Mouse (Mus musculus): Measurements from ENCODE around the gene Shroom3. TPM values are rescaled to one million over a fixed set of nuclear protein-coding genes. Genes with fewer than 3 reads are reported as not detected.

The Shroom3 gene
- polyA plus RNA-seq, 1 experiment from 2014 or later, result 2.1 TPM

GRCm38 (mm10) chr5:92944867-92945266, 261.6 kb downstream of the Shroom3 start:
- H3K4me2 ChIP-seq, result no peak overlapping the region
- H3K27ac ChIP-seq, result no peak overlapping the region
- H3K36me3 ChIP-seq, result peaks cover 32% of the 10 kb centered on the region
- H3K4me1 ChIP-seq, result peaks cover 6% of the 10 kb centered on the region
- WGBS, result 58% methylated on average over 5 of the region's 5 CpGs
- H3K9ac ChIP-seq, result no peak overlapping the region
- peaks cover 20% of the 10 kb centered on the region for H3K9me3 ChIP-seq
- no peaks in the 10 kb centered on the region for H3K27me3 ChIP-seq
- no peak overlapping the region for H3K4me3 ChIP-seq
- no peak for ATAC-seq (ENCODE audit: insufficient number of reproducible peaks, insufficient read depth, low FRiP score, low TSS enrichment, low read depth)

- Histone ChIP-seq H3K4me3 (no peak overlapping the region), H3K9ac (0 out of 2 replicates have a peak overlapping the region, but pooled peaks have one; percentile 32), H3K27me3 (no peaks in the 10 kb centered on the region), H3K4me2 (no peak overlapping the region), H3K4me1 (peaks cover 7% of the 10 kb centered on the region), H3K36me3 (peaks cover 21% of the 10 kb centered on the region), H3K27ac (no peak overlapping the region), H3K9me3 (no peaks in the 10 kb centered on the region)
- no peak for ATAC-seq (ENCODE audit: insufficient number of reproducible peaks, insufficient read depth, low FRiP score, low TSS enrichment, low read depth)
- WGBS, result 81% methylated on average over 14 of the region's 14 CpGs
These were observed 265.9 kb downstream of the Shroom3 start for GRCm38 (mm10) chr5:92948972-92949745.

GRCm38 (mm10) chr5:92950583-92950982, 267.3 kb downstream of the Shroom3 start:
- H3K27ac ChIP-seq, result no peak overlapping the region
- ATAC-seq (ENCODE audit: insufficient number of reproducible peaks, insufficient read depth, low FRiP score, low TSS enrichment, low read depth), result no peak
- H3K27me3 ChIP-seq, result no peaks in the 10 kb centered on the region
- H3K4me2 ChIP-seq, result no peak overlapping the region
- no peak overlapping the region for H3K9ac ChIP-seq
- 85% methylated on average over 14 of the region's 14 CpGs for WGBS
- H3K9me3 ChIP-seq, result no peaks in the 10 kb centered on the region
- peaks cover 21% of the 10 kb centered on the region for H3K36me3 ChIP-seq
- peaks cover 9% of the 10 kb centered on the region for H3K4me1 ChIP-seq
- H3K4me3 ChIP-seq, result no peak overlapping the region

- H3K27ac ChIP-seq, result no peak overlapping the region
- no peak overlapping the region for H3K4me3 ChIP-seq
- H3K4me1 ChIP-seq, result peaks cover 9% of the 10 kb centered on the region
- no peaks in the 10 kb centered on the region for H3K27me3 ChIP-seq
- no peak for ATAC-seq (ENCODE audit: insufficient number of reproducible peaks, insufficient read depth, low FRiP score, low TSS enrichment, low read depth)
- 92% methylated on average over 14 of the region's 14 CpGs for WGBS
- no peak overlapping the region for H3K4me2 ChIP-seq
- no peak overlapping the region for H3K9ac ChIP-seq
- peaks cover 21% of the 10 kb centered on the region for H3K36me3 ChIP-seq
- no peaks in the 10 kb centered on the region for H3K9me3 ChIP-seq
These were observed 267.8 kb downstream of the Shroom3 start for GRCm38 (mm10) chr5:92951079-92951478.

GRCm38 (mm10) chr5:92953865-92954264, 270.6 kb downstream of the Shroom3 start:
- H3K36me3 ChIP-seq, result peaks cover 21% of the 10 kb centered on the region
- no peaks in the 10 kb centered on the region for H3K27me3 ChIP-seq
- ATAC-seq (ENCODE audit: insufficient number of reproducible peaks, insufficient read depth, low FRiP score, low TSS enrichment, low read depth), result no peak
- no peaks in the 10 kb centered on the region for H3K9me3 ChIP-seq
- H3K4me1 ChIP-seq, result peaks cover 11% of the 10 kb centered on the region
- H3K4me2 ChIP-seq, result no peak overlapping the region
- no peak overlapping the region for H3K27ac ChIP-seq
- no peak overlapping the region for H3K4me3 ChIP-seq
- no peak overlapping the region for H3K9ac ChIP-seq
- 87% methylated on average over 8 of the region's 8 CpGs for WGBS

GRCm38 (mm10) chr5:92954323-92954722, 271.1 kb downstream of the Shroom3 start:
- Histone ChIP-seq H3K36me3 (peaks cover 21% of the 10 kb centered on the region), H3K4me3 (no peak overlapping the region)

GRCm38 (mm10) chr5:92954827-92955475, 271.7 kb downstream of the Shroom3 start:
- H3K4me1 ChIP-seq, result peaks cover 17% of the 10 kb centered on the region
- H3K9me3 ChIP-seq, result no peaks in the 10 kb centered on the region
- H3K27me3 ChIP-seq, result no peaks in the 10 kb centered on the region
- WGBS, result 47% methylated on average over 6 of the region's 6 CpGs
- H3K27ac ChIP-seq, result no peak overlapping the region
- no peak overlapping the region for H3K9ac ChIP-seq
- H3K4me2 ChIP-seq, result no peak overlapping the region
- H3K36me3 ChIP-seq, result peaks cover 21% of the 10 kb centered on the region
- H3K4me3 ChIP-seq, result no peak overlapping the region
- no peak for ATAC-seq (ENCODE audit: insufficient number of reproducible peaks, insufficient read depth, low FRiP score, low TSS enrichment, low read depth)

More at GRCm38 (mm10) chr5:92954323-92954722, 271.1 kb downstream of the Shroom3 start:
- no peak for ATAC-seq (ENCODE audit: insufficient number of reproducible peaks, insufficient read depth, low FRiP score, low TSS enrichment, low read depth)
- Histone ChIP-seq H3K4me1 (peaks cover 15% of the 10 kb centered on the region), H3K9ac (no peak overlapping the region), H3K9me3 (no peaks in the 10 kb centered on the region), H3K27ac (no peak overlapping the region), H3K27me3 (no peaks in the 10 kb centered on the region), H3K4me2 (no peak overlapping the region)
- 33% methylated on average over 10 of the region's 10 CpGs for WGBS

GRCm38 (mm10) chr5:92959287-92959686, 276.1 kb downstream of the Shroom3 start:
- no peak overlapping the region for H3K9ac ChIP-seq
- no peaks in the 10 kb centered on the region for H3K9me3 ChIP-seq
- 0 out of 2 replicates have a peak overlapping the region, but pooled peaks have one; percentile 30 for H3K27ac ChIP-seq
- WGBS, result 46% methylated on average over 10 of the region's 10 CpGs
- H3K36me3 ChIP-seq, result no peaks in the 10 kb centered on the region
- H3K4me1 ChIP-seq, result peaks cover 36% of the 10 kb centered on the region
- no peak for ATAC-seq (ENCODE audit: insufficient number of reproducible peaks, insufficient read depth, low FRiP score, low TSS enrichment, low read depth)
- H3K4me2 ChIP-seq, result no peak overlapping the region
- H3K27me3 ChIP-seq, result no peaks in the 10 kb centered on the region
- no peak overlapping the region for H3K4me3 ChIP-seq

GRCm38 (mm10) chr5:92959708-92960107, 276.5 kb downstream of the Shroom3 start:
- no peaks in the 10 kb centered on the region for H3K27me3 ChIP-seq
- H3K36me3 ChIP-seq, result no peaks in the 10 kb centered on the region
- no peak overlapping the region for H3K4me3 ChIP-seq
- 48% methylated on average over 9 of the region's 9 CpGs for WGBS
- peaks cover 39% of the 10 kb centered on the region for H3K4me1 ChIP-seq
- H3K27ac ChIP-seq, result 0 out of 2 replicates have a peak overlapping the region, but pooled peaks have one; percentile 30
- H3K4me2 ChIP-seq, result no peak overlapping the region
- no peak for ATAC-seq (ENCODE audit: insufficient number of reproducible peaks, insufficient read depth, low FRiP score, low TSS enrichment, low read depth)
- no peaks in the 10 kb centered on the region for H3K9me3 ChIP-seq
- no peak overlapping the region for H3K9ac ChIP-seq

GRCm38 (mm10) chr5:92961353-92961752, 278.1 kb downstream of the Shroom3 start:
- no peaks in the 10 kb centered on the region for H3K27me3 ChIP-seq
- 70% methylated on average over 11 of the region's 11 CpGs for WGBS

GRCm38 (mm10) chr5:92961770-92962231, 278.6 kb downstream of the Shroom3 start:
- Histone ChIP-seq H3K4me3 (no peak overlapping the region), H3K4me2 (no peak overlapping the region), H3K9me3 (no peaks in the 10 kb centered on the region), H3K4me1 (peaks cover 45% of the 10 kb centered on the region), H3K36me3 (no peaks in the 10 kb centered on the region), H3K27ac (no peak overlapping the region), H3K27me3 (no peaks in the 10 kb centered on the region), H3K9ac (no peak overlapping the region)
- ATAC-seq (ENCODE audit: insufficient number of reproducible peaks, insufficient read depth, low FRiP score, low TSS enrichment, low read depth), result no peak
- 57% methylated on average over 7 of the region's 7 CpGs for WGBS

More at GRCm38 (mm10) chr5:92961353-92961752, 278.1 kb downstream of the Shroom3 start:
- Histone ChIP-seq H3K9me3 (no peaks in the 10 kb centered on the region), H3K4me3 (no peak overlapping the region), H3K4me1 (peaks cover 43% of the 10 kb centered on the region), H3K9ac (0 out of 2 replicates have a peak overlapping the region, but pooled peaks have one; percentile 12), H3K27ac (no peak overlapping the region), H3K36me3 (no peaks in the 10 kb centered on the region), H3K4me2 (no peak overlapping the region)
- ATAC-seq (ENCODE audit: insufficient number of reproducible peaks, insufficient read depth, low FRiP score, low TSS enrichment, low read depth), result no peak
